Mouse (Mus musculus) liver, embryonic 14.5 days (tissue): ENCODE measurements at regions not wholly inside any gene's neighbourhood (a gene's known extent, or its start where the extent isn't known, plus 50 kb on each side); places are given as distances from the start of the nearest gene placed in this dataset.

ENCODE experiments used
- CTCF ChIP-seq: IDR thresholded peaks from 2 replicates; pipeline ENCODE4 v1.5.1; 2016; ENCODE audit warnings: antibody characterized with exemption, low read depth, control low read depth
- EP300 ChIP-seq: IDR thresholded peaks from 2 replicates; pipeline ENCODE4 v1.6.1; 2016; ENCODE audit warnings: antibody characterized with exemption, low read depth

GRCm38 (mm10) chr11:32925421-32926271, 101.2 kb upstream of the Smim23 start:
- TF ChIP-seq CTCF (no peak), EP300 (no peak)
